Mouse (Mus musculus): ENCODE results near the gene Faf1.

The Faf1 gene

GRCm38 (mm10) chr4:109904487-109904886 is 228.1 kb downstream of the Faf1 start:
- DNase-seq (ENCODE audit: low read depth, low spot score): no peak

GRCm38 (mm10) chr4:109929058-109929457 is 252.7 kb downstream of the Faf1 start:
- DNase-seq (ENCODE audit: low read depth, low spot score): no peak

GRCm38 (mm10) chr4:109930445-109930844 is 254.1 kb downstream of the Faf1 start:
- peak; percentile 41 for DNase-seq (ENCODE audit: low read depth, low spot score)

GRCm38 (mm10) chr4:109930935-109931334 is 254.5 kb downstream of the Faf1 start:
- DNase-seq (ENCODE audit: low read depth, low spot score): no peak

GRCm38 (mm10) chr4:109936557-109936956 is 260.2 kb downstream of the Faf1 start:
- no peak for DNase-seq (ENCODE audit: low read depth, low spot score)

GRCm38 (mm10) chr4:109939291-109939690 is 262.9 kb downstream of the Faf1 start:
- DNase-seq (ENCODE audit: low read depth, low spot score): no peak

GRCm38 (mm10) chr4:109945554-109945953 is 269.2 kb downstream of the Faf1 start:
- DNase-seq (ENCODE audit: low read depth, low spot score): no peak

- no peak for DNase-seq (ENCODE audit: low read depth, low spot score)
Measured at GRCm38 (mm10) chr4:109949307-109949706, 272.9 kb downstream of the Faf1 start.

GRCm38 (mm10) chr4:109953509-109953908 is 277.1 kb downstream of the Faf1 start:
- DNase-seq (ENCODE audit: low read depth, low spot score): no peak

- DNase-seq (ENCODE audit: low read depth, low spot score): no peak
Measured at GRCm38 (mm10) chr4:109960201-109960935, 284.0 kb downstream of the Faf1 start.

GRCm38 (mm10) chr4:109963570-109964279 is 287.3 kb downstream of the Faf1 start:
- no peak for DNase-seq (ENCODE audit: low read depth, low spot score)

- DNase-seq (ENCODE audit: low read depth, low spot score): no peak
Measured at GRCm38 (mm10) chr4:109969561-109969960, 293.2 kb downstream of the Faf1 start.

- no peak for DNase-seq (ENCODE audit: low read depth, low spot score)
Measured at GRCm38 (mm10) chr4:109973991-109974654, 297.7 kb downstream of the Faf1 start.

- no peak for DNase-seq (ENCODE audit: low read depth, low spot score)
Measured at GRCm38 (mm10) chr4:109974655-109975380, 298.4 kb downstream of the Faf1 start.

GRCm38 (mm10) chr4:109975381-109976240 is 299.2 kb downstream of the Faf1 start:
- DNase-seq (ENCODE audit: low read depth, low spot score): no peak

- DNase-seq (ENCODE audit: low read depth, low spot score): no peak
Measured at GRCm38 (mm10) chr4:109976273-109977147, 300.1 kb downstream of the Faf1 start.

GRCm38 (mm10) chr4:109977148-109978067 is 301.0 kb downstream of the Faf1 start, which contains the start of gene Dmrta2:
TSS of gene Dmrta2 (plus strand) at chr4:109978053.
- peak; percentile 9 for DNase-seq (ENCODE audit: low read depth, low spot score)

- no peak for DNase-seq (ENCODE audit: low read depth, low spot score)
Measured at GRCm38 (mm10) chr4:109978068-109978857, 301.9 kb downstream of the Faf1 start.

All from CD4-positive, CD25-positive, alpha-beta regulatory T cell, adult 2 months (primary cell).